Mouse (Mus musculus) CD8-positive naive resting alpha-beta T cell, adult 57 days (primary cell): ENCODE measurements around the gene Suv39h2. TPM values are rescaled to one million over a fixed set of nuclear protein-coding genes. Genes with fewer than 3 reads are reported as not detected.

Source experiments
- total RNA-seq: library from RNA; stranded (reverse); gene quantifications from one replicate; pipeline ENCODE4 v1.2.4, GENCODE M21; 2023

The Suv39h2 gene
- total RNA-seq, result 1.3 TPM

DNA sequence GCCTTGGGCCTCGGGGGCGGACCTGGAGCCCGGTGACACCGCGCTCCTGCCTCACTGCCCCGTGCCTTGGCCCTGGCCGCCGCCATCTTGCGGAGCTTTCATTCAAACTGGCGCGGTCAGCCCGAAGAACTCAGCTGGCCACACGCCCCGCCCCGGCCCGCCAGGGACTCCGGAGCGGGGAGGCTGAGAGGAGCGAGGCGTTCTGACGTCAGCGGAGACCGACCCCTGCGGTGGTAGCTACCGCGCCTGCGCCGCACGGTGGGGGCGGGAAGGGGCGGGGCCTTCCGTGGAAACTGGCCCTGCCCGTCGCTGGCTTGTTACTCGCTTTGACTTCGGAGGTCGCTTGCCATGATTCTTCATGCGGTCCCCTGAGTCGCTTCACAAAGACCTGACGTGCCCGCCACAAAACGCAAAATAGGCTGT, at the start of gene Suv39h2:
TSS of gene Suv39h2 (minus strand) at position 171 of the 423 bp plus-strand sequence.

DNA sequence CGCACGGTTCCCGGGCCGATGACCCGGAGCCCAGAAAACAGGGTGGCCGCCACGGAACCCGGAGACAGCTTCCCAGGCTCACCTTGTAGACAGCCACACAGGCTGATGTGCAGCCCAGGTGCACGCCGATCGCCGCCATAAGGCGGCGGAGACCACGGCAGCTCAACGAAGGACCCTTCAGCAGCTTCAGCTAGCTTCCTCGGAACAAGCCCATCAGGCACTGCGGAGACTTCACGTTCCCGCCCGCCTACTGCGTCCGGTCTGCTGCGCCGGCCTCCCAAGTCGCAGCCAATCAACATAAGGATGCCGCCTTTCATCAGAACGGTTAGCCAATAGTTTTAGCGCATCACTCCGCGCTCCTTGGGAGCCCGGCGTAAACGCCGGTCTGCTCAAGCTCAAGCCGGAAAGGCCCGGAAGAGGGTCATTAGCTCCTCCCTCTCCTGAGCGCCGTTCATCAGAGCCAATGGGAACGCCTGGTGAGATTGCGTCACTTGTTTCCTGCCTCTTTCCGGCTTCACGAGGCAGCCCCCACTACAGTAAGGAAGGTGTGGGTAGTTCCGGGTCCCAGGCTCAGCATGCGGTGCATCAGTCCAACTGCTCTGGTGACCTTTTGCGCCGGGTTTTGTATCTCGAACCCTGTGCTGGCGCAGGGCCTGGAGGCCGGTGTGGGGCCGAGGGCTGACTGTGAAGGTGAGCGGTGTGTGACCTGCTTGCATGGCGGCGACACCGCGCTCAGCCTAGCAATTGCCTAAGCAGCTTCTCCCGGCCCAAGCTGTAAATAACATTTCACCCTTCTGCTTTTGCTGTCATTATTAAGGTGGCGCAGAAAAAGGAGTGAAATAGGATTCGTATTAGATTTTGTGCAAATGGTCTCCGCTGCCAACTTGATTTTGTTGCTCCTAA, 38.0 kb upstream of the Suv39h2 start, which contains the start of the genes Gm45902, Hspa14 and Cdnf:
TSS of gene Gm45902 (minus strand) at position 239 of the 903 bp plus-strand sequence.
TSS of gene Hspa14 (minus strand) at position 263 of the 903 bp plus-strand sequence.
TSS of gene Cdnf (plus strand) at position 479 of the 903 bp plus-strand sequence.

DNA sequence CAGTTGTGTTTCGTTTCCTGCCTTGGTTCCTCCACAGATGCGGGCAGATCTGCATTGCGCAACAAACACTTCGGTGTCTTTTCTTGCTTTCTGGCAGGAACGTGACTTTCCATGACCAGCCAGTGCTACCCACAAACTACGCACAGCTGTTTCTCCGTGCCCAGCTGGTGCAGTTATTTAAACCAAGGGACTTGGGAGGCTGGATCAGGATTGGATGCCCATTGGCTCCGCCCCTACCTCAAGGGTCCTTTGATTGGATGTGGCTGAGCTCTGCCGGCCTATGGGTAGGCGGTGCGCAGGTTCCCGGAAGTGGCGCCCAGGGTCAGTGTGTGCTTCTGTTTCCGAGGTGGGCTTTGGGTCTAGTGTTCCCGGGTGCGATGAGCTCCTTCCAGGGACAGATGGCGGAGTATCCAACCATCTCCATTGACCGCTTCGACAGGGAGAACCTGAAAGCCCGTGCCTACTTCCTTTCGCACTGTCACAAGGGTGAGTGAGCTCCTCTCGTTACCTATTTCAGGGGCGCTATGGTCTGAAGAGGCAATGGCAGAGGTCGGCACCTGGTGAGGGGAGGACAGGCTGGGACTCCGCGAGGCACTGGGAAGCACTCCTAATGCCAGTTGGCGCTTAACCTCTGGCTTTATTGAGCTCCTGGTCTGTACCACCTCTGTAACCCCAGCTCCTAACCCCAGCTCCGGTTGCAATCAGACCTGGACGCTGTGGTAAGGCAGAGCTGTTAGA, 50.8 kb downstream of the Suv39h2 start, which contains the start of gene Dclre1c:
TSS of gene Dclre1c (plus strand) at position 291 of the 738 bp plus-strand sequence.

DNA sequence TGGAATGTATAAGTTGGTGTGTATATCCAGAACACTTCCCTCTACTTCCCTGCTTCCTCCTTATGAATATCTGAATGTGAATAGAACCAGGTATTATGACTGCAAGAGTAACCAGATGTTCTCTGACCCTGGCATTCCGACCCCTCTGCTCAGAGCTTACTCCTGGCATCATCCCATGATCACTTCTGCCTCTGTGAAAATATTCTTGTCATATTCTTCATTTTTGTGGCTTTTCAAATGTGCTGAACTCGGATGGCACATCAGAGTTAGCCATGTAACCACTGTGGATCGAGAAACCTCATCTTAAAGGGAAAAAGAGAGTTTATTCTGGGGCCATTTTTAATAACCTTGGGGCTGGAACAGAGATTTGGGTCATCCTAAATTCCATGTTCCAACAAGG, 52.3 kb downstream of the Suv39h2 start, which contains the start of gene Meig1:
TSS of gene Meig1 (minus strand) at position 101 of the 400 bp plus-strand sequence.

Other genes starting within 250 kb of the Suv39h2 start
- 33.3 TPM for gene Nmt2, start 190.8 kb downstream of the Suv39h2 start, total RNA-seq
- 5.3 TPM for gene Rpp38, start 142.4 kb downstream of the Suv39h2 start, total RNA-seq
- not detected for gene Acbd7, start 138.9 kb downstream of the Suv39h2 start, total RNA-seq
- not detected for gene Olah, start 77.8 kb downstream of the Suv39h2 start, total RNA-seq
- gene Meig1, start 52.4 kb downstream of the Suv39h2 start, total RNA-seq, result not detected
- gene Dclre1c, start 50.9 kb downstream of the Suv39h2 start, total RNA-seq, result 36.7 TPM
- gene Gm45902, start 37.8 kb upstream of the Suv39h2 start, total RNA-seq, result 22.5 TPM
- 105 TPM for gene Hspa14, start 37.8 kb upstream of the Suv39h2 start, total RNA-seq
- gene Cdnf, start 38.0 kb upstream of the Suv39h2 start, total RNA-seq, result 1.4 TPM
- gene Fam107b, start 95.5 kb upstream of the Suv39h2 start, total RNA-seq, result 311 TPM